Mouse (Mus musculus): ENCODE measurements around the gene Trpm5.

The Trpm5 gene

GRCm38 (mm10) chr7:143059202-143059870 is 35.1 kb downstream of the Trpm5 start:
- CTCF ChIA-PET = interaction anchor here (0.9 kb wide), 1 partner anchor 9 kb away, joined by 4 read pairs; no protein-coding TSS in a partner anchor

- CTCF ChIA-PET = no interaction called here
These were observed 36.2 kb downstream of the Trpm5 start for GRCm38 (mm10) chr7:143058221-143058697.

- CTCF ChIA-PET = no interaction called here
These were observed 36.7 kb downstream of the Trpm5 start for GRCm38 (mm10) chr7:143057667-143058220.

- CTCF ChIA-PET = no interaction called here
These were observed 37.4 kb downstream of the Trpm5 start for GRCm38 (mm10) chr7:143057023-143057422.

GRCm38 (mm10) chr7:143055499-143056186 is 38.8 kb downstream of the Trpm5 start:
- CTCF ChIA-PET = no interaction called here

- CTCF ChIA-PET = no interaction called here
These were observed 39.4 kb downstream of the Trpm5 start for GRCm38 (mm10) chr7:143055001-143055400.

GRCm38 (mm10) chr7:143054612-143054965 is 39.9 kb downstream of the Trpm5 start:
- CTCF ChIA-PET = no interaction called here

- CTCF ChIA-PET = interaction anchor here (0.8 to 2.0 kb wide), 2 partner anchors 21 to 45 kb away, joined by 3 to 13 read pairs; no protein-coding TSS in a partner anchor
These were observed 40.4 kb downstream of the Trpm5 start for GRCm38 (mm10) chr7:143053961-143054611.

GRCm38 (mm10) chr7:143053008-143053899 is 41.2 kb downstream of the Trpm5 start:
- CTCF ChIA-PET = interaction anchor here (0.8 to 2.0 kb wide), 4 partner anchors 14 to 48 kb away, joined by 3 to 13 read pairs (median 3); partner anchors contain the start of gene Tspan32

GRCm38 (mm10) chr7:143052626-143053007 is 41.8 kb downstream of the Trpm5 start, which contains the start of gene Cd81:
Cd81 (plus strand) TSS chr7:143052739.
- CTCF ChIA-PET = interaction anchor here (1.0 to 2.0 kb wide), 3 partner anchors 15 to 47 kb away, joined by 3 to 13 read pairs (median 3); partner anchors contain the start of gene Tspan32

GRCm38 (mm10) chr7:143051316-143051715 is 43.1 kb downstream of the Trpm5 start:
- CTCF ChIA-PET = no interaction called here

- CTCF ChIA-PET = no interaction called here
These were observed 44.3 kb downstream of the Trpm5 start for GRCm38 (mm10) chr7:143049841-143050816.

- CTCF ChIA-PET = no interaction called here
These were observed 45.1 kb downstream of the Trpm5 start for GRCm38 (mm10) chr7:143049331-143049730.

- CTCF ChIA-PET = no interaction called here
These were observed 48.1 kb downstream of the Trpm5 start for GRCm38 (mm10) chr7:143046358-143046757.

- CTCF ChIA-PET = no interaction called here
These were observed 49.6 kb downstream of the Trpm5 start for GRCm38 (mm10) chr7:143044826-143045206.

- CTCF ChIA-PET = no interaction called here
These were observed 50.2 kb downstream of the Trpm5 start for GRCm38 (mm10) chr7:143044049-143044825.

- CTCF ChIA-PET = interaction anchor here (1.0 kb wide), 1 partner anchor 28 kb away, joined by 3 read pairs; no protein-coding TSS in a partner anchor
These were observed 51.5 kb downstream of the Trpm5 start for GRCm38 (mm10) chr7:143042897-143043300.

GRCm38 (mm10) chr7:143042089-143042488 is 52.4 kb downstream of the Trpm5 start:
- CTCF ChIA-PET = no interaction called here
